Mouse (Mus musculus) embryo, embryonic 10.5 days (tissue): Measurements from ENCODE around the gene Shroom1.

Source experiments
- DNase-seq: peaks from one replicate; pipeline ENCODE4 v3.0.0-alpha.2; 2015; ENCODE audit warnings: low spot score

The Shroom1 gene

DNA sequence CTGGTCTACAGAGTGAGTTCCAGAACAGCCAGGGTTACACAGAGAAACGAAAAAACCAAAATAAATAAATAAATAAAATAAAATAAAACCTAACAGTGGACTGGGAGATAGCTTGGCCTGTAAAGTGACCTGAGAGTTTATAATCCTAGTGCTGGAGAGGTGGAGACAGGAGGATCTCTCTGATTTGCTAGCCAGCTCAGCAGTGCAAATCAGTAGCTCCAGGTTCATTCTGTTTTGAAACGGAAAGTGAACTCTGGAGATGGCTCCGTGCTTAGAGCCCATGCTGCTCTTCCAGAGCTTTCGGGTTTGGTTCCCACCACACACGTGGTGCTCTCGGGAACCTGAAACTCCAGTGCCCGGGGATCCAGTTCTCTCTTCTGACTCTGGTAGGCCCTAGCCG lies 9.0 kb upstream of the Shroom1 start:
- DNase-seq, result no peak

DNA sequence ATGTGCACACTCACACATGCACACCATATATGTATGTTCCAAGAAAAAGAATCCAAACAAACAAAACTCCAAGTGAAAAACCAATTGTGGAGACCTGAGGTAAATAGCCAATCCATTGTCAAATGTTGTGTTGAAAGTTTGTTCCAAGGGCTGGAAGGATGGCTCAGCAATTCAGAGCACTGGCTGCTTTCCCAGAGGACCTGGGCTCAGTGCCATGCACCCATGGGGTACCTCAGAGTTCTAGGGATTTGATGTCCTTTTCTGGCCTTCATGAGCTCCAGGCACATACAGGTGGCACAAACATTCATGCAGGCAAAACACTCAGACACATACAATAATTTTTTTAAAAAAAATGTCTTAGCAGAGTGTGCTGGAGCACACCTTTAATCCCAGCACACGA lies 8.5 kb upstream of the Shroom1 start:
- no peak for DNase-seq

DNA sequence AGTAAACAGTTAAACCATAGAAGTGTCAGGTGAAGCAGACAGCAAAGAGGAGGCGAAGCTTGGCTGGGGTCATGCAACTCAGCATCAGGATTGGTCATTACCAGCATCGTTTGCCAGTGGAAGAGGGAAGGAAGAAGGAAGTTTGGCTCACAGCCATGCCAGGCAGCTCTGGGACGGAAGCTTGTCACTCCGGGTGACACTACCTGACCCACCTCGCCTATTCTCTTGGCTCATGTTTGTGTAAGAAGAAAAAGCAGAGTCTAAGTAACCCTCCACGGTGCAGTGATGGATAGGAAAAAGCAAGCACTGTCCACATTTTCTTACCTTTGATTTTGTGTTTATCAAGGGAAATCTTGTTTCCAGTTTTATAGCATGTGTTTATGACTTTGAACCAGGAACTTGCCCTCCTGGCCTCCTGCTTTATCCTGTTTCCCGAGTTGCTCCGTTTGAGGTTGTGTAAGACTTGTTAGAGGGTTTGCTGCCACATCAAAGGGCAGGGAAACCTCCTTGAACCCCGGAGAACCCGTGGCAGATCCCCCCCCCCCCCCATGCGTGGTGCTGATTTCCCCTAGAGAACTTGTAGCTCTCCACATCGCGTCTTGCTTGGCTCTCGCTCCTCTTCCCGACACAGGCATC lies 6.8 kb upstream of the Shroom1 start:
- DNase-seq, result no peak

DNA sequence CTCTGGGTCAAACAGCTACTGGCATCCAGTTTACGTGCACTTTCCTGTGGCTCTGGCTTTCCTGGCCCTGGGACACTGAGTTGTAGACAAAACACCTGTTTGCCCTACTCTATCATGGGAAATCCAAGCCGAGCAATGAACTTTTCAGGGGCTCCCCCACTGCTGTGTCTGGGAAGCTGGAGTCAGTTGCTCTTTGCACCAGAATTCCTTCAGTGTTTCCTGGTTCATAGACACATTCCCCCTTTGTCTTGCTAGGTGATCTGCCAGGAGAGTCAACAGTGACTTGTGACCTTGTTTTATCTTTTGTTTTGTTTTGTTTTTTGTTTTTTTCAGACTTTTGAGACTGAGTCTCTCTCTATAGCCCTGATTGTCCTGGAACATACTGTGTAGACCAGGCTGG lies 5.6 kb upstream of the Shroom1 start:
- no peak for DNase-seq

DNA sequence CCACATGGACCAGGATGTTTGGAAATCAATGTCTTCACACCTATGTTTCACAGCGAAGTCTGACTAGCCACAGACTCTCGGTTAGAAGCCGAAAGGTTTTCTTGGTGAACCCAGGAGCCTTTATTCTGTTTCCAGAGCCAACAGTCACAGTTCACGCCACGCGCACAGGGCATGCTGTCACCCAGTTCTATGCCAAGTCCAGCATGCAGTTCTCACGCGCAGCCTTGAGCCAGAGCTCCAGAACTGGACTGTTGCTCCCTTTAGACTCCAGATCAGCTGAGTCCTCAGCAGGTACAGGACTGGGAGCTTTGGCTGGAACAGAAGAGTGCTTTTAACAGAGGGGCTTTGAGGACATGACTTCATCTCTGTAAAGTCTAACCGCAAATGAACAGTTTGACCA lies 4.6 kb upstream of the Shroom1 start:
- no peak for DNase-seq

DNA sequence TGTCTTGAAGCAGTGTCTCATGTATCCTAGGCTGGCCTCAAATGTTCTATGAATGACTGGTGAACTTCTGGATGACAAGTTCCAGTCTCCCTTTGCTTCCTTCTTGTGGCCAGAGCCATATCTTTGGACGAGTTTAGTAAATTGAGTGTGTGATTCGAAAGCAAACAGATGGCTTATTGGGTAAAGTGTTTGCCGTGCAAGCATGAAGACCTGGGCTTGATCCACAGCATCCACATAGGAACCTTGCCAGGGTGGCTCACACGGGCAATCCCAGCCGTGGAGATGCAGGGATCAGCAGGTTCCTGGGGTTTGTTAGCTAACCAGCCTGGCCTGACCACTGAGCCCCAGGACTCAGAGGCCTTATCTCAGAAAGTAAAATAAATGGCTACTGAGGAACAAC lies 4.0 kb upstream of the Shroom1 start:
- DNase-seq, result no peak

DNA sequence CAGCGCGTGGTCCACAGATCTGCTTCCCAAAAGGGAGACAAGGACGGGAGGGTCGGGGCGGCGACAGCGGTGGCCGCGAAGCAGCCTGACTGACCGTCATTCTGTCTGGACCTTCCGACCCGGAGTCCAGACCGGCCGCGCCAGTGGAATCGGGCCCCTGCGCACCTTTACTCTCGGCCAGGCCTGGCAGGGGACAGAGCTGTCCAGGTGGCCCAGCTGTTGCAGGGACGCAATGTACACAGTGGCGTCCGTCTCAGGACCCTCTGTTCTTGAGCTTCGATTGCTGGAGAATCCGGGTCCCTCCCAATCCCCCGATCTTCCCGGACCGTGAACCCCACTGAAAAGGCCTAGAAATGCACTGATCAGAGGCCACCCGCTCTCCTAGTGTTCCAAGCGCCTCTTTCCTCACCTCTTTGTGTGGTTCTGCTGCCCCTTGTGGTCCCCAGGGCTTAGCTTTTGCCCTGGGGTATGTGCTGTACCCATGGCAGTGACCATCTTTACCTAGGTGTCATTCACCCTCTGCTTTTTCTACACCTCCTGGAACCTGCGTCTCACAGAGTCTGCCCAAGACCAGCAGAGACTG lies 458 bp downstream of the Shroom1 start:
- peak; percentile 55 for DNase-seq

DNA sequence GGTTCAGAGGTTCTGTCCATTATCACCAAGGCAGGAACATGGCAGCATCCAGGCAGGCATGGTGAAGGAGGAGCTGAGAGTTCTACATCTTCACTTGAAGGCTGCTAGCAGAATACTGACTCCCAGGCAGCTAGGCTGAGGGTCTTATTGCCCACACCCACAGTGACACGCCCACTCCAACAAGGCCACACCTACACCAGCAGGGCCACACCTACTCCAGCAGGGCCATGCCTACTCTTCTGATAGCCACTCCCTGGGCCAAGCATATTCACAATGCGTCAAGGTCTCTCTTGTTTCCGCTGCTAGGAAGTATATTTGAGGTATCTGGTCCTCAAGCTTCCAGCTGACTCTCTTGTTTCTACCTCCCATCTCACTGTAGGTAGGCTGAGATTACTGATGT lies 2.0 kb downstream of the Shroom1 start:
- DNase-seq, result no peak

DNA sequence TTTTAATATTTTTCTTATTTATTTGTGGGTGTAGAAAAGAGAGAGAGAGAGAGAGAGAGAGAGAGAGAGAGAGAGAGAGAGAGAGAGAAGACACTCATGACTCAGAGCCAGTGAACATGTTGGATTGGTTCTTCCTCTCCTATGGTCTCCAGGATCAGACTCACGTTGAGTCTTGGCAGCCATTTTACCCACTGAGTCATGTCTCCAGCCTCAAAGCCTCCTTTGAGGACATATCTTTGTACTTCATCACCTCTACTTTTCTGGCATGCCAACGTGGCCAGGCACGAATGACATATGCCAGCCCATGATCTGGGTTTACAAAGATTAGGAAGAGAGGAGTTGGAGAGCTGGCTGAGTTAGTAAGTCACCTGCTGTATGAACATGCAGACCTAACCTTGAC lies 3.2 kb downstream of the Shroom1 start:
- DNase-seq, result no peak

DNA sequence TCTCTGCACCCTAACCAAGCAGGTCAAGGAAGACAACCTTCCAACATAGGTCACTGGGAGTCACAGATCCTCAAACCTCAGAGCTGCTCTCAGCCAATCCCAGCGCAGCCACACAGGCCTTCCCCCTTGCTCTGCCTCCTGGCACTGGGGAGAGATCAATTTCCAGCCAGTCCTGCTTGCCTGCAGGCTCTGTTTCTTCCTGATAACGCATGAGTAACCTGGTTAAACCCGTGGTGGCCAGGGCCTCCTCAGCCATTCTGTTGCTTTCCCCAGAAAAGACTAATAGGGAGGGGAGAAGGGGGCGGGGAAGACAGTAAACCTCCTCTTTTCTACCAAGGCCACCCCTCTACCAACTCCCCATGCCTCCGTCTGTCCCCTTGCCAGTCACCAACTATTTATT lies 4.7 kb downstream of the Shroom1 start:
- DNase-seq, result no peak

DNA sequence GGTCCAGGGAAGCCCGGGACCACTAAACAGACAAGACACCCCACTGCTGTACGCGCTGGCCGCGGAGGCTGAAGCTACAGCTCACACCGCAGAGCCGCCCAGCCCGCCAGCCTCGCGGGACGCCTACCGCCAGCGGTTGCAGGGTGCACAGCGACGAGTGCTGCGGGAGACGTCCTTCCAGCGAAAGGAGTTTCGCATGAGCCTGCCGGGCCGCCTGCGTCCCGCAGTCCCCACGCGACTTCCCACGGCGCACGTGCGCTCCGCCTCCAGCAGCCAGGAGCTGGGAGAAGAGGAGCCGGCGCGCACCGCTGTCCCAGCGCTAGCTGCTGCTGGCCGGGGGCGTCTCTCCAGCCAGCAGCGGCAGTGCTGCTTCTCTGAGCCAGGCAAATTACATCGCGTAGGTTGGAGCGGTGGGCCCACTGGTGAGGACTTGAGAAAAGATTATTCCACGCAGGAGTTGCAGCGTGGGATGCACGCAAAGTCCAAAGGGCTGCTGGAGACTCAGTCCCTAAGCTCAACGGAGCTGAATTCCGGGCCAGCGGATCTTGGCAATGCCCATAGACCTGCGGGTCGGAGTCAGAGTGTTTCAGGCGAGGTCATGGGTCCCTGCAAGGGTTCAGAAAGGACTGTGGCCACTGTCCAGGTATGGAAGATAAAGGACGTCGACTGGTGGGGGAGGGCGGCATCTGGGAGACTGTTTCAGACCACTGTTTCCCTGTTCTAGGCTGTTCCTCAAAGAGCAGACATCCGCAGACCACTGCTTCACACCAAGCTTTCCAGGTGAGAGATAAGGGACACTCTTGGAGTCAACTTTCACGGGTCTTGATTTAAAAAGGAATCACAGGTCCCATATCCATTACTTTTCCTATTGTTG lies 6.8 kb downstream of the Shroom1 start:
- DNase-seq, result peak; percentile 52

DNA sequence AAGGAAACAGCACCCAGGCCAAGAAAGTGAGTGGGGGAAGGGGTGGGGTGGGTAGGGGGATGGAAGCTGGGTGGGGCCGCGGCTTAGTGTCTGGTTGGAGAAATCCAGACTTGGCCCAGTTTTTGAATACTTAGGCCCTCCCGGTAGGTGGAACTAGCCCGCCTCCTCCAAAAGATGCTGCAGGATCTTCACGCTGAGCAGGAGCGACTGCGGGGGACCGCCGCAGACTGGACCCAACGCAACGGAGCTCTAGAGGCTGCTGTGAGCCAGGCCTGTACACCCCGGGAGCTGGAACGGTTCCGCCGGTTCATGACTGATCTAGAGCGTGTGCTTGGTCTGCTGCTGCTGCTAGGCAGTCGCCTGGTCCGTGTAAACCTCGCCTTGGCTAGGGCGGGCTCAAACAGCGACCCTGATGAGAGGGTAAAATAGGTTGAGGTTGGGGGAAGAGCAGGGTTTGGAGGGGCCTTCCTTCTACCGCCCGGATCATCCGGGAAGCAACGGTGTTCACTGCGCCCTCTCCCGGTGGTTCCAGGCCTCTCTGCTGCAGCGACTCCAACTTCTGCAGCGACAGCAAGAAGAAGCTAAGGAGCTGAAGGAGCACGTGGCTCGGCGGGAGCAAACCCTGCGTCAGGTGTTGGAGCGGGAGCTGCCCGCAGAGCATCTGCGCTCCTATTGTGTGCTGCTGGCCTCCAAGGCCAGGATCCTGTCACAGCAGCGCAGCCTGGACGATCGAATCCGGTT lies 9.4 kb downstream of the Shroom1 start:
- peak; percentile 90 for DNase-seq

DNA sequence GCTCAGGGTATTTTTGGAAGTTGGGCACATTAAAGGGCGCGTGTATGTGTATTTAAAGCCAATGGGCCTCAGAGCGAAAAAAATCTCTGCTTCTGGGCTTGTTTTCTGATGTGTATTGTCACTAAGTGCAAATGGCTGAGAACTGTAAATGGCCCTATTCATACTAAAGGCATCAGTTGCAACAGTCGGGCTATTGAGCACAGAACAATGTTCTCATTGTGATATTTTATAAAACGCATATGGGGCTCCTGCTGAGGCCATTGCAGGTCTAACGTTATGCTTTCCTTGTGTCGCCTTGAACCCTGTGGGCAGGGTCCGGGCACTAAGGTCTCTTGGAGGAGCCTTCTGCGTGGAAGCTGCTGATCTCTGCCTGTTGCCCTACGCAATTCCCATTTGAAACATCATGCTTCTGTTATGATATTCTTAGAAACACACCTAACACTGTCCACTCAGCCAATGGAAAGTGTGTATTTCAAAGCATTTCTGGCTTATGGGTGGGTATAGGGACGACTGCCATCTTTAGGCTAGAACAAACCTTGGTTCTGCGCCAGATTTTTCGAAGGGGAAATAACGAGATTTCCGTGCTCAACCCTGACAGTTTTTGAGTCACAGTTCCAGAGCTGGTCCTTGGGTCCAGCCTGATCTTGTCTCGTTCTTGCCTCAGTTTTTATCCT lies 12.4 kb downstream of the Shroom1 start:
- DNase-seq, result no peak

DNA sequence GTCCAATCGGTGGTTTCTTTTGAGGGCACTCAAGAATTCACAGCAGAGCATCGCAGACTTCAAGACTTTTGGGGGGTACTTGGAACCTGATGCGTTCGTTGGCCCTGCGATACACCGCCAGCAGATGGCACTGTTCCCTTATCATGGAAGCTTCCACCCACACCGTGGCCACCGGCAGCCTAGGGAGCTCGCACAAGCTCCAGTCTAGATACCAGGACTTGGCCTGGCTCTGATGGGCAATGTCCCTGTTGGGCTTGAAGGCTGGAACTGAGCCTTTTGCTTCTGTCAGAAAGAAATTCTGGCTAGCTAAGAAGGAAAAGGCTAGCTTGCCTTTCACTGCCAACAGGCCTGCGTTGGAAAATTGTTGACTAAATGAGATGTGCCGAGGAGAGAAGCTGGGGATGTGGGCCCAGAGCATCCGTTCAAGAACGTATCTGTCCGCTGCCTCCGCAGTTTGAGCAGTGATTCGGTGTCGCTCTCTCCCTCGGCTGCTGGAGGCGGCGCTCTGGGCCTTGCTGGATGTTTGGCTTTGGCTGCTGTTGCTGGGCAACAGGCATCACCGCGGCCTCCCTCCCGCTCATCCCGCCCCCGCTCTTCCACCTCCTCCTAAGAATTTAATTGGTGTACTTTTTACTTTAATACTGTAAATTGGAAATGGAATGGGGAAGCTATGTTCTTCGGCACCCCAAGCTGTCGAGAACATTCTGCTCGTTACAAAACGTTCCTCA lies 13.1 kb downstream of the Shroom1 start, which contains the start of gene Gm9837:
TSS of gene Gm9837 (minus strand) at position 512 of the 728 bp plus-strand sequence.
- peak; percentile 97 for DNase-seq

DNA sequence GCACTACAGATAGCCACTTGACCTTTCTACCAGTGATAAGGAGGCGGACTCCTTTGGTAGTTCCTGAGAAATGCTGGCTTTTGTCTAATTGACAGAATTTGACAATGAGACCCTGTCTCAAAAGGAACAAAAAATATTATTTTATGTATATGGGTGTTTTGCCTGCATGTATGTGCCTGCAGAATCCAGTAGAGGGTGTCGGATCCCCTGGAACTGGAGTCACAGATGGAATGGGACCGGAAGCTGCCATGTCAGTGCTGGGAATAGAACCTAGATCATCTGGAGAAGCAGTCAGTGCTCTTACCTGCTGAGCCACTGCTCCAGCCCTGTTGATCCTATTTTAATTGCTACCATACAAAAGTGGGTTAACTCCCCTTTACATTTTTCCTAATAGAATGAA lies 15.7 kb downstream of the Shroom1 start:
- no peak for DNase-seq

DNA sequence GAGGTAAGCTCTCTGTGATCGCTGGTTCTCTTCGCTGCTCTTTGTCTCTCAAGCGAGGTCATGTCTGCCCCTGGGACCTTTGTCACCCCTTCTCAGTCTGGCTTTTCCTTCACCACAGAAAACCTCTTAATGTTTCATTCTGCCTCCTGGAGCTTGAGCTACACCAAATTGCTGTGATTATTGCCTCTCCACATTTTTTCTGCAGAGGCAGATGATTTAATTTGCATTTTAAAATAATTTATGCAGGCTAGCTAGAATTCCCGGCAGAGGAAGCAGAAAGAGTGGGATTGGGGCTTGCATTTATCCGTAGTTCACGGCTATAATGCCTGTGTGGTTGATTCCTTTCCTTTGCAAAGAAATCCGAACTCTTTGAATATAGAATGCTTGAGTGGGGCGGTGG lies 18.6 kb downstream of the Shroom1 start:
- DNase-seq, result no peak

DNA sequence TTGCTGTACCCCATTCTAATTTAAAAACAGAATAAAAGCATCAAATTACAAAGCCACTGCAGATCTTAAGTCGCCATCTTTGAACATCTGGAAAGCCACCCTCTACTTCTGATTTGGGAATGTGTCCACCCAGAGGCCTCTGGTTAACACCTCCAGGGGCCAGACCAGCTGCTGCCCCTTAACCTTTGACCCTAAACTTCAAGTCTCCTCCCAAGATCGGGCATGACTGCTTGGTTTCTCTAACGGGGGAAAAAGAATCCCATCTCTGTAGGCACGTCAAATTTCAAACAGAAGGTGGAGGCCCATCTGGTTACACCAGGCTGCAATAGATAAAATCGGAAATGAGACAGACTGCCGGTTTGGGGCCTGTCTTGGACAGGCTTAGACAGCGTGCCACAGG lies 20.8 kb downstream of the Shroom1 start:
- peak; percentile 53 for DNase-seq

DNA sequence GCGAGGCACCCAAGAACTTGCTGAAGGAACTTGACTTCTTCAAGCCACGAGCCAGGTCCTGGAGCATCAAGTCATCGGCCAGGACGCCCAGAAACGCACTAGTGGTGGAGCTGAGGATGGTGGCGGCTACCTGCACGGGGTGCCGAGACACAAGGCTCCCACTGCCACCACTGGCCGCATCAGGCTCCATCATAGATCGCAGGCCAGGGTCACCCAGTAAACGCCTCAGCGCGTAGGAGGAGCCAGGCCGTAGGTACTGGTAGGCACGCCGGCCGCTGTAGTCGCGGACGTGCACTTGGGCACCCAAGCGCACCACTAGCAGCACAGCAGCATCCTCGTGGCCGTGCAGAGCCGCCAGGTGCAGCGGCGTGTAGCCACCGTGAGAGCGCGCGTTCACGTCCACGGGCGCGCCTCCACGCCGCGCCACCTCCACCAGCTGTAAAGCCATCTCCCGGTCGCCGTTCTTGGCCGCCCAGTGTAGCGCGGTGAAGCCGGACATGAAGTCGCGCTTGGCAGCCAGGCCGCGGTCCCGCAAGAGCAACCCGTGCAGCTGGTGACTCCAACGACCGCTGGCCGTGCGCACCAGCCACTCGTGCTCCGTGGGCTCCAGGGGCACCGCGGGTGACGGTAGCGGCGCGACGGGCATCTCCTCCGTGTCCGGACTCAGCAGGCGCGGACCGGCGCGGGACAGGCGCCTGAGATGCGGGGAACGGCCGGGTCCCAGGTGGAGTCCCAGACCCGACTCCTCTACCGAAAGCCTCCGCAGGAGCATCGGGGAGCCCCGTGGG lies 21.6 kb downstream of the Shroom1 start:
- no peak for DNase-seq

DNA sequence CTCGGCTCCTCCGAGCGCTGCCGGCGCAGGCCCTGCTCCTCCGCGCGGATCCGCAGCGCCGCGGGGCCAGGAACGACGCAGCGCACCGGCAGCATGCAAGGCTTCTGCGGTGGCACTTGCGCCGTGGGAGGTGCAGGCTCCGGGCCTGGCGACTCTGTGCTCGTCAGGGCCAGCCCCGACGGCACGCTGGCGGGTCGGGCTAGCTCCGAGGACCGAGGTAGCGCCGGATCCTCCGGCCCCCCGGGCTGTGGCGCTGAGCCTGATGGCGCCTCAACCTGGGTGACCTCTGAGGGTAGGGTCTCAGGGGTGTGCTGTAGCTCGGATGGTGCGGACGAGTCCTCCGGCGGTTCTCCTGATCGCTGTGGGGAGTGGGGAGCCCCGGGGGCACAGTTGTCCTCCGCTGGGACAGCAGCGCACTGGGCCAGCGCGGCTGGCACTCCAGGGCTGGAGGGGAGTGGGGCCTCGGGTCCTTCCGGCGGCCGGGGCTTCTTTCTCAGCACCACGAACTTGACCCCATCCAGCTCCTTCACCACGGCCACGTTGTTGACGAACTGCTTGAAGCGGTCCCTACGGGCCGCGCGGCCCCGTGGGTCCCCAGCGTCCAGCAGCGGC lies 22.3 kb downstream of the Shroom1 start:
- no peak for DNase-seq

DNA sequence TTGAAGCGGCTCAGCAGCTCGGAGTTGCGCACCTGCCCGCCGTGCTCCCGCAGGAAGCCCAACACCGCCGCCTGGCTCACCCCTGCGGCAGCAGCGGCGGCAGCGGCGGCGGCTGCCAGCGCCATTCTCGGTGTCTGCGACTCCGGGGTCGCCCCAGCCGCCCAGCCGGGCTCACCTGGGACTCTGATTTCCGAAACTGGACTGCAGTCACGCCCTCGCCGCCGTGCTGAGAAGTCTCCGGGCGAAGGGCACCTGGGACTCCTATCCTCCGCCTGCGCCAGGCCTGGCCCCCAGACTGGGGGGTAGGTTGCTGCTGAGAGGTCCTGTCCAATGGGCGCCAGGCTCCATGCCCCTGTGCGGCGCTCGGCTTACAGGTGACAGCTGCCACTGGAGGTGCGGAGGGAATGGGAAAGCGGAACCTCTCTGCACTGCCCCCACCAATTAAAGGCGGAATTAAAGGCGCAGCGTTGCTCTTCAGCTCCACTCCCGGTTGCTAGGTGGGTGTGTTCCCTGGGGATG lies 22.8 kb downstream of the Shroom1 start, which contains the start of the genes Gm9945 and Sowaha:
TSS of gene Gm9945 (plus strand) at position 384 of the 519 bp plus-strand sequence.
TSS of gene Sowaha (minus strand) at position 492 of the 519 bp plus-strand sequence.
- DNase-seq, result no peak
